Comparison of ENCODE assay signal across 21 mouse cellular contexts in genomic region chr7:89679621-89680140, GRCm38 (mm10). TPM values are rescaled to one million over a fixed set of nuclear protein-coding genes. Genes with fewer than 3 reads are reported as not detected.
DNase-seq lines count a peak whose midpoint lies in the region; ATAC-seq and TF ChIP-seq lines count a peak whose summit lies in the region.
"Had no signal": no experiment of that assay in that cellular context is flagged by ENCODE, and none has a peak within 500 bp of the region (broad histone marks: within the 10 kb centered on the region; RNA-seq: fewer than 3 reads in every experiment).

No protein-coding gene starts in this region.

- peaks cover 6% of the 10 kb centered on the region; the same call in 1 of the 2 replicates for H3K4me1 ChIP-seq in forebrain, embryonic 14.5 days (ENCODE audit: control insufficient read depth, insufficient read depth, low read length)
- H3K4me1 ChIP-seq in forebrain, embryonic 10.5 days = peaks cover 47% of the 10 kb centered on the region
- no peaks in the 10 kb centered on the region for H3K4me1 ChIP-seq in midbrain, embryonic 11.5 days (ENCODE audit: control insufficient read depth, insufficient read depth, low read length)
- 0 out of 2 replicates have a peak, but pooled peaks cover 4% of the 10 kb centered on the region for H3K4me1 ChIP-seq in midbrain, postnatal 0 days (ENCODE audit: insufficient read depth, low read length)
- H3K4me1 ChIP-seq: heart, embryonic 12.5 days; intestine, embryonic 15.5 days had no signal

- TF ChIP-seq CTCF in midbrain, postnatal 0 days (IDR thresholded peaks at IDR 0.05) = no peak

- H3K36me3 ChIP-seq in forebrain, embryonic 14.5 days (ENCODE audit: control insufficient read depth, insufficient read depth, low read length) = no peaks in the 10 kb centered on the region
- no peaks in the 10 kb centered on the region for H3K36me3 ChIP-seq in forebrain, embryonic 10.5 days (replicated peaks)
- H3K36me3 ChIP-seq in midbrain, embryonic 11.5 days (ENCODE audit: control insufficient read depth, insufficient read depth, low read length) = no peaks in the 10 kb centered on the region
- no peaks in the 10 kb centered on the region for H3K36me3 ChIP-seq in midbrain, postnatal 0 days (ENCODE audit: insufficient read depth, low read length)
- H3K36me3 ChIP-seq: heart, embryonic 12.5 days; hindbrain, embryonic 10.5 days; intestine, embryonic 15.5 days had no signal

- H3K27ac ChIP-seq in forebrain, embryonic 14.5 days (ENCODE audit: low read depth, low read length) = no peak overlapping the region
- H3K27ac ChIP-seq in forebrain, embryonic 10.5 days = no peak overlapping the region
- H3K27ac ChIP-seq in midbrain, embryonic 11.5 days (ENCODE audit: low read depth, low read length) = no peak overlapping the region
- H3K27ac ChIP-seq in midbrain, postnatal 0 days (ENCODE audit: low read depth, low read length) = no peak overlapping the region
- H3K27ac ChIP-seq: forebrain, embryonic 13.5 days; hindbrain, embryonic 10.5 days; hindbrain, embryonic 14.5 days; intestine, embryonic 15.5 days had no signal

- no peak for ATAC-seq in forebrain, embryonic 14.5 days
- ATAC-seq in midbrain, embryonic 11.5 days (ENCODE audit: low FRiP score) = no peak
- no peak for ATAC-seq in midbrain, postnatal 0 days (ENCODE audit: low FRiP score)
- ATAC-seq: activated CD4-positive, CD25-positive, alpha-beta regulatory T cell, adult 4 months; intestine, embryonic 15.5 days; Patski had no signal

- peak; percentile 29 for DNase-seq in forebrain, embryonic 14.5 days (ENCODE audit: low spot score)
- no peak for DNase-seq in forebrain, embryonic 10.5 days (ENCODE audit: extremely low spot score, low spot score)
- peak; percentile 6 for DNase-seq in midbrain, embryonic 11.5 days (ENCODE audit: low spot score, missing footprints)
- no peak for DNase-seq in midbrain, postnatal 0 days (ENCODE audit: low spot score)
- peak; percentile 58 for DNase-seq in retina, embryonic 14.5 days (ENCODE audit: low spot score)
- no peak for DNase-seq in adrenal gland, adult 18-20 months (ENCODE audit: low spot score in 2 of 2)
- DNase-seq in right cerebral cortex, postnatal 14 days = no peak
- DNase-seq: adrenal gland, adult 2 months; adrenal gland, postnatal 25 days; cerebellum, adult 11-12 months; cerebellum, adult 9-10 months; cerebellum, postnatal 25 days; gastrocnemius, postnatal 10 days had no signal

- H3K9me3 ChIP-seq in forebrain, embryonic 14.5 days (replicated peaks; ENCODE audit: control insufficient read depth, low read length) = no peaks in the 10 kb centered on the region
- no peaks in the 10 kb centered on the region for H3K9me3 ChIP-seq in forebrain, embryonic 10.5 days
- H3K9me3 ChIP-seq in midbrain, embryonic 11.5 days (ENCODE audit: control insufficient read depth, low read length) = no peaks in the 10 kb centered on the region
- no peaks in the 10 kb centered on the region for H3K9me3 ChIP-seq in midbrain, postnatal 0 days (ENCODE audit: low read length)
- H3K9me3 ChIP-seq: forebrain, embryonic 13.5 days; heart, embryonic 12.5 days; hindbrain, embryonic 10.5 days; intestine, embryonic 15.5 days had no signal

- no peaks in the 10 kb centered on the region for H3K27me3 ChIP-seq in forebrain, embryonic 14.5 days (replicated peaks; ENCODE audit: control insufficient read depth, insufficient read depth, low read length)
- no peaks in the 10 kb centered on the region for H3K27me3 ChIP-seq in forebrain, embryonic 10.5 days (ENCODE audit: poor library complexity, severe bottlenecking)
- no peaks in the 10 kb centered on the region for H3K27me3 ChIP-seq in midbrain, embryonic 11.5 days (ENCODE audit: control insufficient read depth, insufficient read depth, low read length)
- H3K27me3 ChIP-seq in midbrain, postnatal 0 days (ENCODE audit: insufficient read depth, low read length) = no peaks in the 10 kb centered on the region
- H3K27me3 ChIP-seq: forebrain, embryonic 13.5 days; heart, embryonic 12.5 days; intestine, embryonic 15.5 days; Patski had no signal

- 11% methylated on average over 2 of the region's 2 CpGs for WGBS in forebrain, embryonic 14.5 days
- 63% methylated on average over 2 of the region's 2 CpGs for whole genome bisulfite sequencing in forebrain, embryonic 10.5 days
- 47% methylated on average over 2 of the region's 2 CpGs for WGBS in midbrain, embryonic 11.5 days
- WGBS in midbrain, postnatal 0 days = 56% methylated on average over 2 of the region's 2 CpGs

- no peak overlapping the region for H3K9ac ChIP-seq in forebrain, embryonic 14.5 days (ENCODE audit: low read length)
- no peak overlapping the region for H3K9ac ChIP-seq in midbrain, embryonic 11.5 days (ENCODE audit: low read length)
- no peak overlapping the region for H3K9ac ChIP-seq in midbrain, postnatal 0 days (replicated peaks; ENCODE audit: low read length, poor library complexity, severe bottlenecking)
- H3K9ac ChIP-seq: forebrain, embryonic 13.5 days; heart, embryonic 12.5 days; hindbrain, embryonic 14.5 days; intestine, embryonic 15.5 days had no signal

- no peak overlapping the region for H3K4me2 ChIP-seq in forebrain, embryonic 14.5 days (ENCODE audit: low read length)
- H3K4me2 ChIP-seq in midbrain, embryonic 11.5 days = no peak overlapping the region
- H3K4me2 ChIP-seq in midbrain, postnatal 0 days (ENCODE audit: low read depth, low read length, poor library complexity, severe bottlenecking) = no peak overlapping the region
- H3K4me2 ChIP-seq: forebrain, embryonic 13.5 days; heart, embryonic 12.5 days; hindbrain, embryonic 14.5 days; intestine, embryonic 15.5 days had no signal

- no peak overlapping the region for H3K4me3 ChIP-seq in forebrain, embryonic 14.5 days (ENCODE audit: low read depth, low read length)
- H3K4me3 ChIP-seq in forebrain, embryonic 10.5 days = no peak overlapping the region
- no peak overlapping the region for H3K4me3 ChIP-seq in midbrain, embryonic 11.5 days (ENCODE audit: low read depth, low read length)
- H3K4me3 ChIP-seq in midbrain, postnatal 0 days (ENCODE audit: low read depth, low read length) = no peak overlapping the region
- H3K4me3 ChIP-seq: forebrain, embryonic 13.5 days; heart, embryonic 12.5 days; hindbrain, embryonic 10.5 days; intestine, embryonic 15.5 days had no signal

RNA-seq across cellular contexts. Expression of gene Me3, which starts 47.5 kb away (rescaled TPM):
- 3.2 and 5.0 TPM in 2 replicates for polyA plus RNA-seq in forebrain, embryonic 14.5 days (2014; fragmentation: Nextera tagmentation; extraction: Ambion mirVana)
- 2.2 and 2.4 TPM in 2 replicates for polyA plus RNA-seq in forebrain, embryonic 10.5 days (2016; fragmentation: Nextera tagmentation; extraction: Ambion mirVana)
- polyA plus RNA-seq in midbrain, embryonic 11.5 days (2014; fragmentation: Nextera tagmentation; extraction: Ambion mirVana) = 0.84 and 0.86 TPM in 2 replicates
- total RNA-seq in midbrain, postnatal 0 days (2014; rRNA removed) = 16.9 and 25.2 TPM in 2 replicates
- polyA plus RNA-seq in midbrain, postnatal 0 days (2015; fragmentation: Nextera tagmentation; extraction: Ambion mirVana) = 23.7 and 24.4 TPM in 2 replicates
- 10 to 100 TPM; 19.6 to 23.5 TPM for total RNA-seq in adrenal gland, adult 18-20 months (2021)
- total RNA-seq: MEL had no signal

Comparison
In these comparisons a context has a peak if more than half of its experiments do, and no peak if none do; other contexts are left out.
1. DNase-seq: peak in forebrain, embryonic 14.5 days (single experiment), midbrain, embryonic 11.5 days (single experiment) and retina, embryonic 14.5 days (single experiment); none in forebrain, embryonic 10.5 days (single experiment), midbrain, postnatal 0 days (single experiment), adrenal gland, adult 18-20 months (0 of 2) and right cerebral cortex, postnatal 14 days (single experiment).